Mouse (Mus musculus) neutrophil, adult 59 days (primary cell): ENCODE measurements around the gene Dnmt3c. TPM values are rescaled to one million over a fixed set of nuclear protein-coding genes. Genes with fewer than 3 reads are reported as not detected.

Experiments used
- total RNA-seq, 2 experiments: library from RNA; stranded (reverse); gene quantifications; 1 replicate in 1 of 2; 2 replicates in 1 of 2; pipeline ENCODE4 v1.2.4; 2023

The Dnmt3c gene
- not detected for total RNA-seq

GRCm38 (mm10) chr2:153696352-153696751, at the start of gene Dnmt3c:
Gene Dnmt3c (plus strand): TSS chr2:153696652.

GRCm38 (mm10) chr2:153649298-153650013, 47.0 kb upstream of the Dnmt3c start, which contains the start of gene Dnmt3b:
Gene Dnmt3b (plus strand): TSS chr2:153649450.

GRCm38 (mm10) chr2:153740500-153741436, 44.3 kb downstream of the Dnmt3c start, which contains the start of gene Mapre1:
Gene Mapre1 (plus strand): TSS chr2:153741274.

Other genes starting within 250 kb of the Dnmt3c start
- gene 4930404H24Rik, start 203.9 kb upstream of the Dnmt3c start, total RNA-seq, result not detected
- gene Nol4l, start 166.7 kb upstream of the Dnmt3c start, total RNA-seq, result 1 to 10 TPM; 1.4 to 2.3 TPM
- gene Commd7, start 63.9 kb upstream of the Dnmt3c start, total RNA-seq, result 10 to 100 TPM; 24.0 to 28.9 TPM
- gene Dnmt3b, start 47.2 kb upstream of the Dnmt3c start, total RNA-seq, result 1 to 10 TPM; 2.2 to 2.6 TPM
- gene Mapre1, start 44.6 kb downstream of the Dnmt3c start, total RNA-seq, result 100 to 1,000 TPM; 111 to 124 TPM
- gene Efcab8, start 83.3 kb downstream of the Dnmt3c start, total RNA-seq, result under 1 TPM; 0.31 TPM
- not detected for gene Sun5, start 174.4 kb downstream of the Dnmt3c start, total RNA-seq
- gene Bpifb2, start 178.4 kb downstream of the Dnmt3c start, total RNA-seq, result not detected
- gene Bpifb6, start 203.7 kb downstream of the Dnmt3c start, total RNA-seq, result not detected
- not detected for gene Bpifb3, start 221.6 kb downstream of the Dnmt3c start, total RNA-seq
- gene Bpifb4, start 241.6 kb downstream of the Dnmt3c start, total RNA-seq, result not detected